Mouse (Mus musculus) kidney, embryonic 14.5 days (tissue): ENCODE results near the gene Fads1. TPM values are rescaled to one million over a fixed set of nuclear protein-coding genes. Genes with fewer than 3 reads are reported as not detected.

Source experiments
- ATAC-seq: fragments of 200-750 bp; cut with Nextera tagmentation; 2 replicates; pipeline ENCODE4 v1.8.0; 2017; ENCODE audit warnings: moderate number of reproducible peaks, mild to moderate bottlenecking, moderate TSS enrichment, moderate library complexity; ENCODE audit not compliant: low FRiP score, low TSS enrichment
- H3K27ac ChIP-seq: fragments of 300-500 bp; sonication (generic); 2 replicates; pipeline ENCODE4 v1.5.1; 2014; ENCODE audit warnings: low read depth, mild to moderate bottlenecking, low read length, moderate library complexity, mixed read lengths
- H3K27me3 ChIP-seq: fragments of 300-500 bp; sonication (generic); 2 replicates; pipeline ENCODE4 v1.6.1; 2014; ENCODE audit warnings: mild to moderate bottlenecking, low read length; ENCODE audit not compliant: control insufficient read depth, insufficient read depth
- H3K36me3 ChIP-seq: fragments of 300-500 bp; sonication (generic); 2 replicates; pipeline ENCODE4 v1.6.1; 2014; ENCODE audit warnings: low read length, mixed read lengths; ENCODE audit not compliant: control insufficient read depth, insufficient read depth
- H3K4me1 ChIP-seq: fragments of 300-500 bp; sonication (generic); 2 replicates; pipeline ENCODE4 v1.6.1; 2014; ENCODE audit warnings: low read length, mixed read lengths; ENCODE audit not compliant: control insufficient read depth, insufficient read depth
- H3K4me2 ChIP-seq: fragments of 300-500 bp; sonication (generic); replicated peaks from 2 replicates; pipeline ENCODE4 v1.6.1; 2014; ENCODE audit warnings: low read depth, mild to moderate bottlenecking, low read length
- H3K4me3 ChIP-seq: fragments of 300-500 bp; sonication (generic); 2 replicates; pipeline ENCODE4 v1.5.1; 2014; ENCODE audit warnings: mild to moderate bottlenecking, low read length
- H3K9ac ChIP-seq: fragments of 300-500 bp; sonication (generic); 2 replicates; pipeline ENCODE4 v1.6.1; 2014; ENCODE audit warnings: low read depth, mild to moderate bottlenecking, low read length, moderate library complexity
- H3K9me3 ChIP-seq: fragments of 300-500 bp; sonication (generic); 2 replicates; pipeline ENCODE4 v1.6.1; 2016; ENCODE audit warnings: low read length; ENCODE audit not compliant: control insufficient read depth
- WGBS: fragments of 180-500 bp; shearing (Covaris S2); extraction: QIAGEN DNeasy Blood & Tissue Kit; methylation state at CpG from one replicate; pipeline ENCODE4 v1.1.7; 2014; 5-methylcytosine and 5-hydroxymethylcytosine counted together
- polyA plus RNA-seq: library from polyadenylated mRNA; unstranded; fragments of >200 nt; fragmentation: Nextera tagmentation; extraction: Ambion mirVana; gene quantifications from 2 replicates; pipeline ENCODE4 v1.2.1, GENCODE M21; 2014

The Fads1 gene
- polyA plus RNA-seq, 1 experiment from 2014 or later: 94.3 TPM

GRCm38 (mm10) chr19:10195252-10195651 is 12.6 kb downstream of the Fads1 start:
- no peak overlapping the region for H3K27ac ChIP-seq
- no peak overlapping the region for H3K9ac ChIP-seq
- ATAC-seq: no peak
- WGBS: 65% methylated on average over 5 of the region's 5 CpGs
- no peak overlapping the region for H3K4me2 ChIP-seq
- no peaks in the 10 kb centered on the region for H3K4me1 ChIP-seq
- H3K9me3 ChIP-seq: no peaks in the 10 kb centered on the region
- H3K36me3 ChIP-seq: peaks cover 80% of the 10 kb centered on the region
- no peaks in the 10 kb centered on the region for H3K27me3 ChIP-seq
- no peak overlapping the region for H3K4me3 ChIP-seq

GRCm38 (mm10) chr19:10197130-10197529 is 14.4 kb downstream of the Fads1 start:
- no peak overlapping the region for H3K27ac ChIP-seq
- no peaks in the 10 kb centered on the region for H3K9me3 ChIP-seq
- peaks cover 77% of the 10 kb centered on the region for H3K36me3 ChIP-seq
- H3K9ac ChIP-seq: no peak overlapping the region
- no peak for ATAC-seq
- 89% methylated on average over 4 of the region's 4 CpGs for WGBS
- H3K27me3 ChIP-seq: no peaks in the 10 kb centered on the region
- H3K4me2 ChIP-seq: no peak overlapping the region
- H3K4me3 ChIP-seq: no peak overlapping the region
- H3K4me1 ChIP-seq: no peaks in the 10 kb centered on the region; the same call in 1 of the 2 replicates

GRCm38 (mm10) chr19:10198286-10198685 is 15.6 kb downstream of the Fads1 start:
- ATAC-seq: no peak
- Histone ChIP-seq H3K4me1 (peaks cover 8% of the 10 kb centered on the region), H3K27me3 (no peaks in the 10 kb centered on the region), H3K36me3 (peaks cover 66% of the 10 kb centered on the region), H3K4me2 (no peak overlapping the region), H3K9me3 (no peaks in the 10 kb centered on the region), H3K4me3 (no peak overlapping the region), H3K9ac (no peak overlapping the region), H3K27ac (no peak overlapping the region)
- 81% methylated on average over 2 of the region's 2 CpGs for WGBS

- Histone ChIP-seq H3K4me3 (no peak overlapping the region), H3K9ac (no peak overlapping the region), H3K27me3 (no peaks in the 10 kb centered on the region), H3K36me3 (peaks cover 62% of the 10 kb centered on the region), H3K4me1 (peaks cover 8% of the 10 kb centered on the region), H3K4me2 (no peak overlapping the region), H3K27ac (no peak overlapping the region), H3K9me3 (no peaks in the 10 kb centered on the region)
- 34% methylated on average over 3 of the region's 3 CpGs for WGBS
- ATAC-seq: peak; percentile 43; the same call in 1 of the 2 replicates
Observed at GRCm38 (mm10) chr19:10198723-10199122, 16.0 kb downstream of the Fads1 start.

GRCm38 (mm10) chr19:10203146-10203847 is 20.6 kb downstream of the Fads1 start:
- Histone ChIP-seq H3K27me3 (no peaks in the 10 kb centered on the region), H3K4me2 (peak overlapping the region; percentile 74), H3K4me3 (peak overlapping the region; percentile 68), H3K27ac (peak overlapping the region; percentile 85; the same call in 1 of the 2 replicates), H3K36me3 (peaks cover 49% of the 10 kb centered on the region), H3K9me3 (no peaks in the 10 kb centered on the region), H3K9ac (peak overlapping the region; percentile 84), H3K4me1 (peaks cover 8% of the 10 kb centered on the region)
- no peak; the same call in 1 of the 2 replicates for ATAC-seq
- WGBS: 1% methylated on average over 23 of the region's 23 CpGs

GRCm38 (mm10) chr19:10203848-10204615 is 21.3 kb downstream of the Fads1 start, which contains the start of the genes Tmem258 and Fen1:
Tmem258 (plus strand) TSS chr19:10204014.
Fen1 (minus strand) TSS chr19:10204169.
- H3K36me3 ChIP-seq: peaks cover 56% of the 10 kb centered on the region
- H3K9ac ChIP-seq: peak within 1 kb of the TSS; percentile 84
- peak within 1 kb of the TSS; percentile 68 for H3K4me3 ChIP-seq
- H3K9me3 ChIP-seq: no peaks in the 10 kb centered on the region
- under 1% methylated on average over 40 of the region's 40 CpGs for WGBS
- peaks cover 8% of the 10 kb centered on the region for H3K4me1 ChIP-seq
- peak within 1 kb of the TSS; percentile 85; the same call in 1 of the 2 replicates for H3K27ac ChIP-seq
- H3K4me2 ChIP-seq: peak within 1 kb of the TSS; percentile 74
- peak; percentile 91 for ATAC-seq
- H3K27me3 ChIP-seq: no peaks in the 10 kb centered on the region

- peak overlapping the region; percentile 74 for H3K4me2 ChIP-seq
- under 1% methylated on average over 5 of the region's 5 CpGs for WGBS
- no peaks in the 10 kb centered on the region for H3K27me3 ChIP-seq
- peak overlapping the region; percentile 85; the same call in 1 of the 2 replicates for H3K27ac ChIP-seq
- no peaks in the 10 kb centered on the region for H3K9me3 ChIP-seq
- peaks cover 55% of the 10 kb centered on the region for H3K36me3 ChIP-seq
- H3K4me1 ChIP-seq: peaks cover 8% of the 10 kb centered on the region
- H3K9ac ChIP-seq: peak overlapping the region; percentile 84; the same call in 1 of the 2 replicates
- ATAC-seq: no peak
- peak overlapping the region; percentile 68 for H3K4me3 ChIP-seq
Observed at GRCm38 (mm10) chr19:10204616-10205001, 21.9 kb downstream of the Fads1 start.

- Histone ChIP-seq H3K36me3 (peaks cover 55% of the 10 kb centered on the region), H3K27ac (no peak overlapping the region)
Observed at GRCm38 (mm10) chr19:10205051-10205450, 22.4 kb downstream of the Fads1 start.

More at GRCm38 (mm10) chr19:10205051-10205450, 22.4 kb downstream of the Fads1 start:
- H3K9ac ChIP-seq: peak overlapping the region; percentile 84; the same call in 1 of the 2 replicates
- H3K9me3 ChIP-seq: no peaks in the 10 kb centered on the region
- 74% methylated on average over 6 of the region's 6 CpGs for WGBS
- H3K4me1 ChIP-seq: peaks cover 8% of the 10 kb centered on the region
- peak overlapping the region; percentile 74 for H3K4me2 ChIP-seq
- no peaks in the 10 kb centered on the region for H3K27me3 ChIP-seq
- ATAC-seq: no peak
- peak overlapping the region; percentile 68; the same call in 1 of the 2 replicates for H3K4me3 ChIP-seq
